Mouse (Mus musculus) liver, adult (tissue): ENCODE results near the gene Pax4.

Experiments used
- GATA4 ChIP-seq: IDR thresholded peaks from 2 replicates; pipeline ENCODE4 v1.6.1; 2014; ENCODE audit warnings: mild to moderate bottlenecking, low read length; ENCODE audit not compliant: insufficient replicate concordance

Gene Pax4

GRCm38 (mm10) chr6:28470621-28471020 is 21.5 kb upstream of the Pax4 start:
- no peak for TF ChIP-seq GATA4

- peak; percentile 26; the same call in 1 of the 2 replicates for TF ChIP-seq GATA4
These were observed 21.0 kb upstream of the Pax4 start for GRCm38 (mm10) chr6:28470017-28470602.

- no peak for TF ChIP-seq GATA4
These were observed 15.5 kb upstream of the Pax4 start for GRCm38 (mm10) chr6:28464630-28465029.

- no peak for TF ChIP-seq GATA4
These were observed 11.4 kb upstream of the Pax4 start for GRCm38 (mm10) chr6:28460534-28460933.

GRCm38 (mm10) chr6:28459221-28459668 is 10.1 kb upstream of the Pax4 start:
- no peak for TF ChIP-seq GATA4

GRCm38 (mm10) chr6:28450977-28451376 is 1.8 kb upstream of the Pax4 start:
- TF ChIP-seq GATA4, result no peak

- no peak for TF ChIP-seq GATA4
These were observed 1.3 kb upstream of the Pax4 start for GRCm38 (mm10) chr6:28450481-28450880.

- TF ChIP-seq GATA4, result no peak
These were observed 1.2 kb downstream of the Pax4 start for GRCm38 (mm10) chr6:28447937-28448336.

GRCm38 (mm10) chr6:28431538-28431855 is 17.7 kb downstream of the Pax4 start:
- no peak for TF ChIP-seq GATA4

GRCm38 (mm10) chr6:28430795-28431537 is 18.2 kb downstream of the Pax4 start:
- TF ChIP-seq GATA4, result no peak

GRCm38 (mm10) chr6:28429870-28430269 is 19.3 kb downstream of the Pax4 start:
- TF ChIP-seq GATA4, result no peak

GRCm38 (mm10) chr6:28428290-28428689 is 20.9 kb downstream of the Pax4 start, which contains the start of gene Gcc1:
TSS of gene Gcc1 (minus strand) at chr6:28428390.
- no peak for TF ChIP-seq GATA4

GRCm38 (mm10) chr6:28427096-28427839 is 21.9 kb downstream of the Pax4 start, which contains the start of gene Fscn3:
TSS of gene Fscn3 (plus strand) at chr6:28427789.
- TF ChIP-seq GATA4, result no peak

GRCm38 (mm10) chr6:28425019-28425418 is 24.1 kb downstream of the Pax4 start:
- TF ChIP-seq GATA4, result no peak

- TF ChIP-seq GATA4, result peak; percentile 24; the same call in 1 of the 2 replicates
These were observed 25.1 kb downstream of the Pax4 start for GRCm38 (mm10) chr6:28423767-28424695.
